Mouse (Mus musculus) CH12.LX (cell line): ENCODE results near the gene Cdc37. TPM values are rescaled to one million over a fixed set of nuclear protein-coding genes. Genes with fewer than 3 reads are reported as not detected.

Experiments used
- DNase-seq: peaks from one replicate; pipeline ENCODE4 v3.0.0-alpha.2; 2013; ENCODE audit errors: extremely low read depth
- H3K27ac ChIP-seq: 2 replicates; pipeline ENCODE4 v1.5.1; 2012; ENCODE audit warnings: low read depth, mild to moderate bottlenecking, control low read depth, moderate library complexity; ENCODE audit not compliant: insufficient read depth
- H3K27me3 ChIP-seq: replicated peaks from 2 replicates; pipeline ENCODE3; 2012; ENCODE audit warnings: inconsistent platforms
- H3K36me3 ChIP-seq, 2 experiments: replicated peaks in 1 of 2; 2 replicates each; pipeline versions ENCODE3 to v1.6.1; 2012; ENCODE audit warnings: inconsistent platforms in 1 of 2, low read length in 1 of 2, mild to moderate bottlenecking in 1 of 2, mixed read lengths in 1 of 2, moderate library complexity in 1 of 2; ENCODE audit not compliant: control insufficient read depth in 1 of 2, insufficient read depth in 1 of 2
- H3K4me1 ChIP-seq, 2 experiments: 2 replicates each; pipeline ENCODE4 v1.6.1; 2012; ENCODE audit warnings: inconsistent platforms in 1 of 2, moderate library complexity in 1 of 2; ENCODE audit not compliant: insufficient read depth in 2 of 2, control insufficient read depth in 1 of 2
- H3K4me2 ChIP-seq: 2 replicates; pipeline ENCODE4 v1.6.1; 2012; ENCODE audit warnings: low read depth, mild to moderate bottlenecking, control low read depth; ENCODE audit not compliant: poor library complexity, insufficient read depth, severe bottlenecking
- H3K4me3 ChIP-seq, 3 experiments: fragments of 150-350 bp in 1 of 3; sonication (generic) in 1 of 3; replicated peaks in 1 of 3; 2 replicates each; pipeline versions ENCODE3 to v1.5.1; 2011 to 2012; ENCODE audit warnings: low read depth in 2 of 3, low read length in 2 of 3, mild to moderate bottlenecking in 2 of 3, moderate library complexity in 2 of 3, control low read depth in 1 of 3, improper control_type of control experiment in 1 of 3, inconsistent platforms in 1 of 3, mixed read lengths in 1 of 3; ENCODE audit not compliant: poor library complexity in 1 of 3
- H3K79me2 ChIP-seq: replicated peaks from 2 replicates; pipeline ENCODE4 v1.6.1; 2012; ENCODE audit warnings: mild to moderate bottlenecking, moderate library complexity; ENCODE audit not compliant: control insufficient read depth, poor library complexity, insufficient read depth, severe bottlenecking; ENCODE audit errors: extremely low read depth
- H3K9ac ChIP-seq: 2 replicates; pipeline ENCODE4 v1.6.1; 2012; ENCODE audit warnings: low read depth, mild to moderate bottlenecking, control low read depth, moderate library complexity; ENCODE audit not compliant: insufficient read depth
- H3K9me3 ChIP-seq: replicated peaks from 2 replicates; pipeline ENCODE3; 2012; ENCODE audit warnings: low read length, inconsistent platforms, mixed read lengths
- BHLHE40 ChIP-seq: IDR thresholded peaks from 2 replicates; pipeline ENCODE4 v1.6.1; 2011; ENCODE audit warnings: mild to moderate bottlenecking, low read depth, low read length, improper control_type of control experiment
- CHD1 ChIP-seq: IDR thresholded peaks from 2 replicates; pipeline ENCODE4 v1.6.1; 2012; ENCODE audit warnings: low read depth, low read length, improper control_type of control experiment, inconsistent platforms
- CHD2 ChIP-seq: IDR thresholded peaks from 2 replicates; pipeline ENCODE4 v1.6.1; 2011; ENCODE audit warnings: low read length, improper control_type of control experiment
- CTCF ChIP-seq, 2 experiments: IDR thresholded peaks in 1 of 2; conservative IDR thresholded peaks in 1 of 2; 2 replicates each; pipeline ENCODE4 v1.5.1; 2011 to 2012; ENCODE audit warnings: low read depth in 2 of 2, low read length in 2 of 2, improper control_type of control experiment in 1 of 2, inconsistent platforms in 1 of 2, mild to moderate bottlenecking in 1 of 2, moderate library complexity in 1 of 2
- E2F4 ChIP-seq: IDR thresholded peaks from 2 replicates; pipeline ENCODE4 v1.6.1; 2011; ENCODE audit warnings: low read depth, low read length, improper control_type of control experiment; ENCODE audit not compliant: insufficient replicate concordance
- ELF1 ChIP-seq: IDR thresholded peaks from 2 replicates; pipeline ENCODE4 v1.6.1; 2014; ENCODE audit warnings: low read depth, mild to moderate bottlenecking, inconsistent platforms, low read length, improper control_type of control experiment
- ETS1 ChIP-seq: conservative IDR thresholded peaks from 2 replicates; pipeline ENCODE4 v1.6.1; 2012; ENCODE audit warnings: low read depth, mild to moderate bottlenecking, inconsistent platforms, low read length, improper control_type of control experiment, moderate library complexity
- GABPA ChIP-seq: IDR thresholded peaks from 2 replicates; pipeline ENCODE4 v1.6.1; 2012; ENCODE audit warnings: low read depth, low read length, improper control_type of control experiment, inconsistent platforms; ENCODE audit not compliant: insufficient replicate concordance
- HCFC1 ChIP-seq: IDR thresholded peaks from 2 replicates; pipeline ENCODE4 v1.6.1; 2012; ENCODE audit warnings: low read depth, mild to moderate bottlenecking, inconsistent platforms, low read length, improper control_type of control experiment
- IRF4 ChIP-seq: IDR thresholded peaks from 2 replicates; pipeline ENCODE4 v1.6.1; 2014; ENCODE audit warnings: low read depth, mild to moderate bottlenecking, inconsistent platforms, low read length, improper control_type of control experiment
- JUND ChIP-seq: conservative IDR thresholded peaks from 2 replicates; pipeline ENCODE4 v1.6.1; 2011; ENCODE audit warnings: low read depth, low read length, improper control_type of control experiment
- MAFK ChIP-seq: IDR thresholded peaks from 2 replicates; pipeline ENCODE4 v1.6.1; 2011; ENCODE audit warnings: low read length, improper control_type of control experiment; ENCODE audit not compliant: insufficient replicate concordance
- MAX ChIP-seq: IDR thresholded peaks from 2 replicates; pipeline ENCODE4 v1.6.1; 2011; ENCODE audit warnings: low read length, improper control_type of control experiment
- MAZ ChIP-seq: IDR thresholded peaks from 2 replicates; pipeline ENCODE4 v1.6.1; 2012; ENCODE audit warnings: low read depth, mild to moderate bottlenecking, inconsistent platforms, low read length, improper control_type of control experiment, moderate library complexity
- MEF2A ChIP-seq: IDR thresholded peaks from 2 replicates; pipeline ENCODE4 v1.6.1; 2014; ENCODE audit warnings: low read depth, mild to moderate bottlenecking, inconsistent platforms, low read length, improper control_type of control experiment, borderline replicate concordance
- MXI1 ChIP-seq: IDR thresholded peaks from 2 replicates; pipeline ENCODE4 v1.6.1; 2011; ENCODE audit warnings: mild to moderate bottlenecking, low read depth, low read length, improper control_type of control experiment
- NELFE ChIP-seq: IDR thresholded peaks from 2 replicates; pipeline ENCODE4 v1.6.1; 2011; ENCODE audit warnings: low read depth, low read length, improper control_type of control experiment
- NRF1 ChIP-seq: IDR thresholded peaks from 2 replicates; pipeline ENCODE4 v1.6.1; 2014; ENCODE audit warnings: low read depth, mild to moderate bottlenecking, inconsistent platforms, low read length, improper control_type of control experiment, moderate library complexity
- POLR2A ChIP-seq: IDR thresholded peaks from 2 replicates; pipeline ENCODE4 v1.6.1; 2011; ENCODE audit warnings: low read depth, mild to moderate bottlenecking, improper control_type of control experiment, low read length
- RCOR1 ChIP-seq: conservative IDR thresholded peaks from 2 replicates; pipeline ENCODE4 v1.6.1; 2012; ENCODE audit warnings: low read depth, mild to moderate bottlenecking, inconsistent platforms, low read length, improper control_type of control experiment
- SIN3A ChIP-seq: IDR thresholded peaks from 2 replicates; pipeline ENCODE4 v1.6.1; 2012; ENCODE audit warnings: low read length, improper control_type of control experiment, inconsistent platforms
- SMC3 ChIP-seq: IDR thresholded peaks from 2 replicates; pipeline ENCODE4 v1.6.1; 2011; ENCODE audit warnings: low read depth, low read length, improper control_type of control experiment
- TBP ChIP-seq: conservative IDR thresholded peaks from 2 replicates; pipeline ENCODE4 v1.6.1; 2011; ENCODE audit warnings: low read depth, low read length, improper control_type of control experiment
- TCF12 ChIP-seq: IDR thresholded peaks from 2 replicates; pipeline ENCODE4 v1.6.1; 2014; ENCODE audit warnings: low read depth, mild to moderate bottlenecking, inconsistent platforms, low read length, improper control_type of control experiment
- UBTF ChIP-seq: IDR thresholded peaks from 2 replicates; pipeline ENCODE4 v1.6.1; 2012; ENCODE audit warnings: low read depth, mild to moderate bottlenecking, inconsistent platforms, low read length, improper control_type of control experiment, moderate library complexity
- USF2 ChIP-seq: conservative IDR thresholded peaks from 2 replicates; pipeline ENCODE4 v1.6.1; 2011; ENCODE audit warnings: low read depth, low read length, improper control_type of control experiment
- ZC3H11A ChIP-seq: IDR thresholded peaks from 2 replicates; pipeline ENCODE4 v1.6.1; 2012; ENCODE audit warnings: low read depth, mild to moderate bottlenecking, inconsistent platforms, low read length, improper control_type of control experiment
- ZKSCAN1 ChIP-seq: IDR thresholded peaks from 2 replicates; pipeline ENCODE4 v1.6.1; 2012; ENCODE audit warnings: low read depth, inconsistent platforms, low read length, improper control_type of control experiment, borderline replicate concordance
- ZMIZ1 ChIP-seq: IDR thresholded peaks from 2 replicates; pipeline ENCODE4 v1.6.1; 2012; ENCODE audit warnings: low read depth, mild to moderate bottlenecking, inconsistent platforms, low read length, improper control_type of control experiment
- ZNF384 ChIP-seq: IDR thresholded peaks from 2 replicates; pipeline ENCODE4 v1.6.1; 2012; ENCODE audit warnings: low read depth, low read length, improper control_type of control experiment, inconsistent platforms
- dilution Hi-C: fragments of 300-500 bp; cut with MboI; formaldehyde crosslinking; loops from 2 replicates; pipeline ENCODE4 v1.14.3; 2020; ENCODE audit warnings: low sequenced_read_pairs; ENCODE audit not compliant: extremely low pct_unique_long_range_greater_than_20kb, extremely low pct_ligation_motif_present
- in situ Hi-C: fragments of 300-500 bp; cut with MboI; formaldehyde crosslinking; loops from 3 replicates; pipeline ENCODE4 v1.14.3; 2019; ENCODE audit warnings: low sequenced_read_pairs, low pct_ligation_motif_present, low pct_unique_long_range_greater_than_20kb, mixed read lengths
- polyA plus RNA-seq: library from polyadenylated mRNA; unstranded; fragments of >175 nt; gene quantifications from 2 replicates; pipeline ENCODE4 v1.2.1, GENCODE M21; 2012; ENCODE audit warnings: low read depth; ENCODE audit not compliant: insufficient read length
- total RNA-seq, 2 experiments: library from RNA; depleted of rRNA; stranded (reverse); fragments of 300-350 nt in 1 of 2; fragments of >200 nt in 1 of 2; gene quantifications; 2 replicates each; pipeline ENCODE4 v1.2.3; 2012 to 2014

The Cdc37 gene
- total and polyA plus RNA-seq, 3 experiments = 87.2 to 447 (median 230) TPM

- Histone ChIP-seq H3K9me3 (no peaks in the 10 kb centered on the region), H3K27ac (peak overlapping the region; percentile 30), H3K36me3 (peaks cover 18 to 48% of the 10 kb centered on the region in 2 experiments), H3K9ac (peak overlapping the region; percentile 82)
- dilution Hi-C loops = no loop called here
- 0 out of 2 replicates have a peak, but pooled peaks have one; percentile 9 for TF ChIP-seq ELF1
- no peak for TF ChIP-seq ZMIZ1
- TF ChIP-seq SIN3A = 0 out of 2 replicates have a peak, but pooled peaks have one; percentile 24
- TF ChIP-seq MXI1 = peak; percentile 71
- TF ChIP-seq HCFC1 = peak; percentile 49
- TF ChIP-seq, all 38 proteins: peak for 4
- peaks cover 60% of the 10 kb centered on the region for H3K79me2 ChIP-seq
- in situ Hi-C loops = loop anchor here (10.0 kb wide), 2 partner anchors 134 to 264 kb away; partner anchors contain the start of genes Icam1 and Ppan
- H3K4me2 ChIP-seq = peak overlapping the region; percentile 73
- H3K4me1 ChIP-seq = peaks cover 9 to 50% of the 10 kb centered on the region in 2 experiments; a peak in 3 of 4 replicates
- H3K4me3 ChIP-seq = peak overlapping the region; percentile 83 to 100 (median 89)
- no peaks in the 10 kb centered on the region for H3K27me3 ChIP-seq
- no peak for DNase-seq
These were observed 1.4 kb downstream of the Cdc37 start for GRCm38 (mm10) chr9:21148427-21148826.

GRCm38 (mm10) chr9:21146722-21147121 is 3.1 kb downstream of the Cdc37 start:
- H3K9ac ChIP-seq = peak overlapping the region; percentile 14; the same call in 1 of the 2 replicates
- peaks cover 64% of the 10 kb centered on the region for H3K79me2 ChIP-seq
- dilution Hi-C loops (no loop called here), in situ Hi-C loops (loop anchor here (10.0 kb wide), 2 partner anchors 132 to 262 kb away; partner anchors contain the start of genes Icam1 and Ppan)
- no peaks in the 10 kb centered on the region for H3K27me3 ChIP-seq
- H3K9me3 ChIP-seq = no peaks in the 10 kb centered on the region
- peaks cover 35 to 65% of the 10 kb centered on the region in 2 experiments for H3K36me3 ChIP-seq
- peak overlapping the region; percentile 50 to 62 (median 55) for H3K4me3 ChIP-seq
- H3K27ac ChIP-seq = 0 out of 2 replicates have a peak overlapping the region, but pooled peaks have one; percentile 3
- DNase-seq = peak; percentile 83
- peaks cover 9 to 37% of the 10 kb centered on the region in 2 experiments; a peak in 3 of 4 replicates for H3K4me1 ChIP-seq
- peak overlapping the region; percentile 73 for H3K4me2 ChIP-seq
- TF ChIP-seq ELF1 (peak; percentile 68), ZNF384 (no peak), HCFC1 (peak; percentile 47; the same call in 1 of the 2 replicates), BHLHE40 (0 out of 2 replicates have a peak, but pooled peaks have one; percentile 9), SMC3 (0 out of 2 replicates have a peak, but pooled peaks have one; percentile 4), MAZ (peak; percentile 67; the same call in 1 of the 2 replicates), ZKSCAN1 (no peak), CHD1 (no peak), CTCF (conservative IDR thresholded peaks at IDR 0.05 in 1 of 2, IDR thresholded peaks at IDR 0.05 in 1 of 2; ENCODE audit: low read depth in 2 of 2, low read length in 2 of 2) (no peak), NELFE (peak; percentile 33; the same call in 1 of the 2 replicates), GABPA (no peak), SIN3A (peak; percentile 85), MXI1 (peak; percentile 93), ZC3H11A (no peak), IRF4 (0 out of 2 replicates have a peak, but pooled peaks have one; percentile 21), TBP (no peak), UBTF (no peak), POLR2A (peak; percentile 62; the same call in 1 of the 2 replicates), USF2 (no peak), NRF1 (no peak), ZMIZ1 (no peak), MAFK (no peak), MAX (peak; percentile 81), MEF2A (no peak), JUND (no peak), E2F4 (no peak), ETS1 (no peak), CHD2 (no peak), RCOR1 (no peak), TCF12 (0 out of 2 replicates have a peak, but pooled peaks have one; percentile 15)
